Mouse (Mus musculus): Measurements from ENCODE around the gene Prr29. TPM values are rescaled to one million over a fixed set of nuclear protein-coding genes. Genes with fewer than 3 reads are reported as not detected.
"Not testable (repeated sequence)": the region's sequence is repeated elsewhere in the genome, so short reads cannot be mapped to it uniquely, and the experiment has no call there.

Gene Prr29
- polyA plus RNA-seq, 1 experiment from 2014 or later, result 0.60 TPM

- Histone ChIP-seq H3K4me3 (replicated peaks) (no peak within 1 kb of the TSS), H3K9me3 (replicated peaks) (no peaks in the 10 kb centered on the region), H3K27me3 (no peaks in the 10 kb centered on the region), H3K9ac (no peak within 1 kb of the TSS), H3K36me3 (no peaks in the 10 kb centered on the region), H3K4me2 (no peak within 1 kb of the TSS), H3K4me1 (peaks cover 36% of the 10 kb centered on the region), H3K27ac (peak within 1 kb of the TSS; percentile 75)
- ATAC-seq (replicated peaks; ENCODE audit: low FRiP score), result no peak
- 78% methylated on average over 6 of the region's 6 CpGs for WGBS
Observed at GRCm38 (mm10) chr11:106387791-106388216, 22.5 kb downstream of the Prr29 start, which contains the start of gene Icam2. Gene Icam2 (minus strand): TSS chr11:106388075.

DNA sequence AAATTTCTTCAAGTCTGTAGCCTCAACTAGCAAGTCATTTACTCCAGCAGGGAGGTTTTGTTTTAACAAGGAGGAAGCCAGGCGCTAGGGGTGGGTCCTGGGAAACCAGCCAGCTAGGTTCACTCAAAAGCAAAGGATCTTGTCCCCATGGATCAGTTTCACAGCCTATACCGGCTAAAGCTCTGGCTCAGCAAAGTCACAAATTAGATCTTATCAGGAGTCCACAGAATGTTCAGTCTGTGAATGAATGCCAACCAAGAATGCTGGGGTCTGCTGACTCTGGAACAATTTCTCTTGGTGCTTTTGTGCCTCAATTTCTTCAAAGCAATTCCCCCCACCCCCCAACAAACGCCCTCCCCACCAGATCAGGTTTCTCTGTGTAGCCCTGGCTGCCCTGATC lies 24.3 kb downstream of the Prr29 start:
- peak overlapping the region; percentile 78 for H3K27ac ChIP-seq
- H3K9me3 ChIP-seq (replicated peaks), result no peaks in the 10 kb centered on the region
- H3K27me3 ChIP-seq, result no peaks in the 10 kb centered on the region
- H3K4me3 ChIP-seq (replicated peaks), result no peak overlapping the region
- H3K36me3 ChIP-seq, result no peaks in the 10 kb centered on the region
- peak; percentile 53 for ATAC-seq (replicated peaks; ENCODE audit: low FRiP score)
- WGBS, result 5% methylated on average over 3 of the region's 3 CpGs
- H3K4me1 ChIP-seq, result peaks cover 33% of the 10 kb centered on the region
- no peak overlapping the region for H3K9ac ChIP-seq
- H3K4me2 ChIP-seq, result no peak overlapping the region

GRCm38 (mm10) chr11:106390757-106391156 lies 25.5 kb downstream of the Prr29 start:
- H3K36me3 ChIP-seq, result no peaks in the 10 kb centered on the region
- H3K9ac ChIP-seq, result no peak overlapping the region
- no peaks in the 10 kb centered on the region for H3K9me3 ChIP-seq (replicated peaks)
- WGBS, result 41% methylated on average over 3 of the region's 3 CpGs
- H3K27ac ChIP-seq, result 0 out of 2 replicates have a peak overlapping the region, but pooled peaks have one; percentile 10
- peaks cover 33% of the 10 kb centered on the region for H3K4me1 ChIP-seq
- no peak for ATAC-seq (replicated peaks; ENCODE audit: low FRiP score)
- H3K4me2 ChIP-seq, result no peak overlapping the region
- no peaks in the 10 kb centered on the region for H3K27me3 ChIP-seq
- H3K4me3 ChIP-seq (replicated peaks), result no peak overlapping the region

DNA sequence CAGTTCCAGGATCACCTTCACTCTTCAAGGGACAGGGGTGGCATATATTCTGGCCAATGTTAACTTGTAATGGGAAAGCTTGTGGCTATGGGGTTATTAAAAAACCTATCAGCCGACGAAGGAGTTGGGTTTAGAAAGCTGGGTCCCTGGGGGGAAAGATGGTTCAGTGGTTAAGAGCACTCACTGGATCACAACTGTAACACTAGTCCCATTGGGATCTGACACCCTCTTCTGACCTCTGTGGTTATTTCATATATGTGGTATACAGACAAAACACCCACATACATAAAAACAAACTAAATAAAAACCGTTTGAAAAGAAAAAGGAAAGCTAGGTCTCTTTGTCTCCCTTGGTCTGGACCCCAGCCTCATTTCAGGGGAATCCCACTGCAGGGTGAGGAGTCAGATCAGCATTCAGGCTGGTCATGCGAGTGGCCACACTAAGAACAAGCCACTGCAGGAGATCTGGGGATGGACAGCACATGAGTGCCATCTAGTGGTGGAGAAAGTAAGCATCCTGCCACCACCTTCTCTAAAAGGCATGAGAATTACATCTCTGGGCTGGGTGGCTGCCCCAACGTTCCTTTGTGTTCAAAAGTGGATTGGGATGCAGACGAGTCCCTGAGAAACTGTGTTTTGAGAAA lies 26.4 kb downstream of the Prr29 start:
- H3K4me2 ChIP-seq, result no peak overlapping the region
- H3K27ac ChIP-seq, result 0 out of 2 replicates have a peak overlapping the region, but pooled peaks have one; percentile 3
- H3K4me3 ChIP-seq (replicated peaks), result no peak overlapping the region
- 0 out of 2 replicates have a peak, but pooled peaks have one; percentile 47 for ATAC-seq (replicated peaks; ENCODE audit: low FRiP score)
- H3K9ac ChIP-seq, result no peak overlapping the region
- H3K27me3 ChIP-seq, result no peaks in the 10 kb centered on the region
- no peaks in the 10 kb centered on the region for H3K36me3 ChIP-seq
- H3K9me3 ChIP-seq (replicated peaks), result no peaks in the 10 kb centered on the region
- WGBS, result 32% methylated on average over 6 of the region's 6 CpGs
- peaks cover 33% of the 10 kb centered on the region for H3K4me1 ChIP-seq

GRCm38 (mm10) chr11:106392597-106393330 lies 27.5 kb downstream of the Prr29 start:
- Histone ChIP-seq H3K27me3 (no peaks in the 10 kb centered on the region), H3K27ac (no peak overlapping the region), H3K9ac (no peak overlapping the region), H3K9me3 (replicated peaks) (no peaks in the 10 kb centered on the region), H3K4me2 (no peak overlapping the region), H3K4me3 (replicated peaks) (no peak overlapping the region), H3K4me1 (peaks cover 30% of the 10 kb centered on the region), H3K36me3 (peaks cover 2% of the 10 kb centered on the region; the same call in 1 of the 2 replicates)
- no peak for ATAC-seq (replicated peaks; ENCODE audit: low FRiP score)
- 68% methylated on average over 7 of the region's 7 CpGs for WGBS

GRCm38 (mm10) chr11:106393331-106393616 lies 28.0 kb downstream of the Prr29 start:
- 50% methylated on average over 4 of the region's 4 CpGs for WGBS
- peaks cover 6% of the 10 kb centered on the region; the same call in 1 of the 2 replicates for H3K36me3 ChIP-seq
- peaks cover 30% of the 10 kb centered on the region for H3K4me1 ChIP-seq
- H3K27me3 ChIP-seq, result no peaks in the 10 kb centered on the region
- no peak overlapping the region for H3K9ac ChIP-seq
- H3K27ac ChIP-seq, result no peak overlapping the region
- H3K4me3 ChIP-seq (replicated peaks), result no peak overlapping the region
- ATAC-seq (replicated peaks; ENCODE audit: low FRiP score), result no peak
- no peak overlapping the region for H3K4me2 ChIP-seq
- H3K9me3 ChIP-seq (replicated peaks), result no peaks in the 10 kb centered on the region

DNA sequence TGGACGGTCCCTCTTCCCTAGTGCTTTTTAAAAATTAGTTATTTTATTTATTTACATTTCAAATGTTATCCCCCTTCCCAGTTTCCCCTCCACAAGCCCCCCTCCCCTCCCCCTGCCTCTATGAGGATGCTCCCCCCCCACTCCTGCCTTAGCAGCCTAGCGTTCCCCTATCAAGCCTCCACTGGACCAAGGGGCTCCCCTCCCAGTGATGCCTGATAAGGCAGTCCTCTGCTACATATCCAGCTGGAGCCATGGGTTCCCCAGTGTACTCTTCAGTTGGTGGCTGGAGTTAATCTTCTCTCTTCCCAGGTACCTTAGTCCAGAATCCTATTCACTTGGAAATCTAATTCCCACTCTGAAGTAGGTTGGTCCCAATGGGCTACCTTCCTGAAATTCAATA lies 28.8 kb downstream of the Prr29 start:
- H3K9ac ChIP-seq; H3K4me3 ChIP-seq (replicated peaks); H3K9me3 ChIP-seq (replicated peaks); H3K27ac ChIP-seq; ATAC-seq (replicated peaks; ENCODE audit: low FRiP score); H3K4me2 ChIP-seq; H3K27me3 ChIP-seq: not testable (repeated sequence)
- Histone ChIP-seq H3K36me3 (peaks cover 14% of the 10 kb centered on the region), H3K4me1 (peaks cover 27% of the 10 kb centered on the region)
- 84% methylated on average over 2 of the region's 2 CpGs for WGBS

- no peak overlapping the region for H3K4me3 ChIP-seq (replicated peaks)
- H3K9me3 ChIP-seq (replicated peaks), result no peaks in the 10 kb centered on the region
- 95% methylated on average over 3 of the region's 3 CpGs for WGBS
- no peak overlapping the region for H3K9ac ChIP-seq
- H3K4me2 ChIP-seq, result no peak overlapping the region
- no peak overlapping the region for H3K27ac ChIP-seq
- H3K27me3 ChIP-seq, result no peaks in the 10 kb centered on the region
- H3K36me3 ChIP-seq, result peaks cover 40% of the 10 kb centered on the region
- H3K4me1 ChIP-seq, result no peaks in the 10 kb centered on the region
- ATAC-seq (replicated peaks; ENCODE audit: low FRiP score), result no peak
Observed at GRCm38 (mm10) chr11:106397656-106398055, 32.4 kb downstream of the Prr29 start.

GRCm38 (mm10) chr11:106398481-106398880 lies 33.2 kb downstream of the Prr29 start:
- H3K9me3 ChIP-seq (replicated peaks), result no peaks in the 10 kb centered on the region
- WGBS, result 88% methylated on average over 8 of the region's 8 CpGs
- no peaks in the 10 kb centered on the region for H3K27me3 ChIP-seq
- H3K4me2 ChIP-seq, result no peak overlapping the region
- H3K4me1 ChIP-seq, result no peaks in the 10 kb centered on the region
- H3K4me3 ChIP-seq (replicated peaks), result no peak overlapping the region
- no peak overlapping the region for H3K27ac ChIP-seq
- H3K9ac ChIP-seq, result no peak overlapping the region
- ATAC-seq (replicated peaks; ENCODE audit: low FRiP score), result no peak
- peaks cover 48% of the 10 kb centered on the region for H3K36me3 ChIP-seq

GRCm38 (mm10) chr11:106410011-106410410 lies 44.7 kb downstream of the Prr29 start:
- Histone ChIP-seq H3K4me2 (no peak overlapping the region), H3K9ac (no peak overlapping the region), H3K36me3 (peaks cover 51% of the 10 kb centered on the region), H3K27ac (no peak overlapping the region), H3K4me3 (replicated peaks) (no peak overlapping the region), H3K9me3 (replicated peaks) (no peaks in the 10 kb centered on the region), H3K27me3 (no peaks in the 10 kb centered on the region), H3K4me1 (no peaks in the 10 kb centered on the region)
- WGBS, result 73% methylated on average over 4 of the region's 4 CpGs
- no peak for ATAC-seq (replicated peaks; ENCODE audit: low FRiP score)

DNA sequence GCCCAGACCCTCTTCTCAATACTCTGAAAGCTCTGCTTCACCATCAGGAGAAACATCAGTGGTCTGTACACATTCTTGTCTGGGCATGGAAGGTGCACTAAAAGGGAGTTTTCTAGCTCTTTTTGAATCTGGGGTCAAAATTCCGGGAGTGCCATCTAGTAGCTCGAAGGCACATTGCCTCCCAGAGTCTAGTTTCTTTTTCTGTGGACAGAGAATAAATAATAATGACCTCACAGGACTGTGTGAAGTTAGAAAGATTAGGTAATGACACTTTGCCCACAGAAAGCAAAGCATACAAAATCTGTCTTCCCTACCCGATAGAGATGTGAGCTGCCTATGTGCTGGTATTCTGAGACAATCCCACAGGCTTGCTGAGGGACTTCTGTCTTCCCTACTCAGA lies 45.2 kb downstream of the Prr29 start:
- no peak for ATAC-seq (replicated peaks; ENCODE audit: low FRiP score)
- H3K9me3 ChIP-seq (replicated peaks), result no peaks in the 10 kb centered on the region
- no peak overlapping the region for H3K27ac ChIP-seq
- H3K36me3 ChIP-seq, result peaks cover 48% of the 10 kb centered on the region
- no peak overlapping the region for H3K4me2 ChIP-seq
- WGBS, result 79% methylated on average over 3 of the region's 3 CpGs
- H3K27me3 ChIP-seq, result no peaks in the 10 kb centered on the region
- no peak overlapping the region for H3K4me3 ChIP-seq (replicated peaks)
- no peaks in the 10 kb centered on the region for H3K4me1 ChIP-seq
- H3K9ac ChIP-seq, result no peak overlapping the region

DNA sequence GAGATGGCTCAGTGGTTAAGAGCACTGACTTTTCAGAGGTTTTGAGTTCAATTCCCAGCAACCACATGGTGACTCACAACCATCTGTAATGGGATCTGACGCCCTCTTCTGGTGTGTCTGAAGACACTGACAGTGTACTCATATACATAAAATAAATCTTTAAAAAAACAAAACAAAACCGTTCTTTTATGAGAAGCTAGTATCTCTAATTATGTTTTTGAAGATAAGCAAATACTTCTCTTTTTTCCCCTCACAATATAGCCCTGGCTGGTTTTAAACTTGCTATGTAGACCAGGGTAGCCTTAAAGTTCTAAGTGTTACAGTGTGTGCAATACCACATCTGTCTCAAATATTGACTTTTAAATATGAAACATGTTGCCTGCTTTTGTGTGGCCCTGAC lies 45.9 kb downstream of the Prr29 start:
- H3K4me3 ChIP-seq (replicated peaks), result no peak overlapping the region
- ATAC-seq (replicated peaks; ENCODE audit: low FRiP score), result no peak
- 88% methylated on average over 2 of the region's 2 CpGs for WGBS

More for the DNA sequence above, 45.9 kb downstream of the Prr29 start:
- Histone ChIP-seq H3K4me2 (no peak overlapping the region), H3K27me3 (no peaks in the 10 kb centered on the region), H3K36me3 (peaks cover 43% of the 10 kb centered on the region), H3K9me3 (replicated peaks) (no peaks in the 10 kb centered on the region), H3K9ac (no peak overlapping the region), H3K4me1 (no peaks in the 10 kb centered on the region), H3K27ac (no peak overlapping the region)
